Mouse (Mus musculus): ENCODE data around the gene Stub1.

- TF ChIP-seq CTCF (IDR thresholded peaks at IDR 0.05; ENCODE audit: low read depth) (peak; percentile 9; the same call in 1 of the 2 replicates), EP300 (IDR thresholded peaks at IDR 0.05; ENCODE audit: low read depth) (no peak)
Observed at GRCm38 (mm10) chr17:25791320-25791842, 41.8 kb downstream of the Stub1 start.
